Mouse (Mus musculus): Measurements from ENCODE around the gene Zmynd8. TPM values are rescaled to one million over a fixed set of nuclear protein-coding genes. Genes with fewer than 3 reads are reported as not detected.
A peak's percentile ranks its signal among the peaks of the same experiment; 100 is the strongest.

Gene Zmynd8
- total RNA-seq (2021) = 10 to 100 TPM; 47.9 to 53.4 TPM
- long read RNA-seq, experiment 1, partial matches to known transcripts = 6 of 7 reads
- long read RNA-seq, experiment 1, other reads (novel, unspliced or antisense) = 1 of 7 reads
- long read RNA-seq, experiment 2, partial matches to known transcripts = 1 of 2 reads
- long read RNA-seq, experiment 2, other reads (novel, unspliced or antisense) = 1 of 2 reads

DNA sequence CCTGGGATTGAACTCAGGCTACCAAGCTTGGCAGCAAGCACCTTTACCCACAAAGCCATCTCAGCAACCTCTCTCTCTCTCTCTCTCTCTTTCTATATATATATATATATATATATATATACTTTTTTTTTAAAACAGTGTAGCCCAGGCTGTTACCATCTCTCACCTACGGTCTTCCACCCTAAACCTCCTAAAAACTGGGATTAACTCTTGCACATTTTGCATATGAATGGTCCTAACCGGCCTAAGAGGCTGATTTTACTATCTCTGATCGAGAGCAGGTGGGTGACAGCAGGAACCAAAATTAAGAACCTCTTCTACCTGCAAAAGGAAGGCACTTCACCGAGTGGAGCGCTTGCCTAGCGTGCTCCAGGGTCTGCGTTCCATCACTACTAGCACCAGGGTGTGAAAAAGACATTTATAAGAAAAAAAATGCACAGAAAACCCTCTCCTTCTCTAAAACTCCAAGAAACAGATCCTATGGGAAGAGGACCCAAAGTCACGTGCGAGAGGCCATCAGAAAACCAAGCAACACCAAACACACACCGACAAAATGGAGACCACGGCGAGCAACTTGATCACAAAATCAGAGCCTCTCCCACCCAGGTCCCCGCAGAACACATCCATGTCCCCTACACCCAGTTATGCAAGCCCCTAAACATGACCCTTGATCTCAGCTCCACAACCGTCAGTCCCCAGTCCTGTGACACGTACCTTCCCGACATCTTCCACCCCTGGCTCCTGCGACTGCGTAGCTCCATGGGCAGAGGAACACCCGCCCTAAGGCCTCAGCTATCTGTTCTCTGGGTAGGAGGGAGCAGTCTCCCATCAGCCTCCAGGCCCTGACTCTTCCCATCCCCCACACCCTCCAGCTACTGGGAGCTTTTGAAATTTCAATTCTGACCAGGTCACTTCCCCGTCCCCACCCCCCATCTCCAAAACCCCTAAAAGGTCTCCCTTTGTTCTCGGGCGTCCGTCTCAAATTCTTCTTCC, at the start of gene Zmynd8:
Gene Zmynd8 (minus strand): TSS at position 815 of the 993 bp plus-strand sequence.
- no peak for DNase-seq

DNA sequence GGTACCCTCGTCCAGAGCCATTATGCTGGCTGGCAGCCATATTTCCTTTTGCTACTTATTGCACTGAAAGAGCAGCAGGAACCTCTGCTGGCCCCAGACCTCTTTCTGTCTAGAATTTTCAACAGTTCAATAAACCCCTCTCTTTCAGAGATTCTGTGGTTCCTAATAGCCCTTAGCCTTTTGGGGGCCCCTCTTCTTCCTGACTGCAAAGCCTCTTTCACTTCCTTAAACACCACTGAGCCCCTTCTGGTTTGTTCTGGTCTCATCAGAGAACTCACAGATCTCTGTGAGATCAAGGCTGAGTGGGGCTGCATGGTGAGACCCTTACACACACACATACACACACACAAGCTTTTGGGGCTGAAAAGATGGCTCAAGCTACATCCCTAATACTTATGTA, 49.2 kb upstream of the Zmynd8 start:
- no peak for DNase-seq

DNA sequence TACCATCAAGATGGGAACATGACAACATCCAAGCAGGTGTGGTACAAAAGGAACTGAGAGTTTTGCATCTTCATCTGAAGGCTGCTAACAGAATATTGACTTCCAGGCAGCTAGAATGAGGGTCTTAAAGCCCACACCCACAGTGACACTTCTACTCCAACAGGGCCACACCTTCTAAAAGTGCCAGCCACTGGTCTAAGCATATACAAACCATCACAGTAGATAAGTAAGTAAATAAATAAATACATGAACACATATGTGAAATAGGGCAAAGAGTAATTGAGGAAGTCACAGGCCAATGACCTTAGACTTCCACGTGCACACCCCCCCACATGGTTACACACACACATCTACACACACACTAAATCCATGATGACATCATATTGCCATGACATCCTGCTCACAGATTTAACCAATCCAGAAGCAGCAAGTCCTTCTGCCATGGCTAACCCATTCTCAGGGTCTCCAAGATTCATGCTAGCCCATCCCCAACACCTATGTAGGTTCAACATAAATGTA, 47.3 kb upstream of the Zmynd8 start:
- DNase-seq = no peak

GRCm38 (mm10) chr2:165944576-165945351, 45.9 kb upstream of the Zmynd8 start:
- no peak for DNase-seq

- no peak for DNase-seq
These were observed 44.3 kb upstream of the Zmynd8 start for GRCm38 (mm10) chr2:165943113-165943512.

DNA sequence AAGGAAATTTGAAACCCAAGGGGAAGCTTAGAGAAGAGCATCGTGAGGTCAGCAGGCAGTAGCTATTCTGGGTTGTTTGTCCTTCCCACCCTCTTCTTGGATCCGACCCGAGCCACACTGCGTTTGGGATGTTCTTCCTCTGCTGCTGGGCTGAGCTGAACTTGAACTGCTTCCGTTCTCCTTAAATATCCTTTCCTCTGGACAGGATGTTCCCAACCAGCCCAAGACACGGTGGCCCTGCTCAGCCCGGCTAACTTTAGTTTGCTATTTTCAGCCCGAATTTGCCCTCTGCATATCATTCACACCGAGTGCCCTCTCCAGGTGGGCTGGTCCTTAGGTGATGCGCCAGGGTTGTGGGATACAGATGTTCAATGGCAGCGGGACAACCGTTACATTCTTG, 37.3 kb upstream of the Zmynd8 start:
- DNase-seq = peak; percentile 51 to 55

- DNase-seq = no peak
These were observed 28.9 kb upstream of the Zmynd8 start for GRCm38 (mm10) chr2:165927705-165928104.

DNA sequence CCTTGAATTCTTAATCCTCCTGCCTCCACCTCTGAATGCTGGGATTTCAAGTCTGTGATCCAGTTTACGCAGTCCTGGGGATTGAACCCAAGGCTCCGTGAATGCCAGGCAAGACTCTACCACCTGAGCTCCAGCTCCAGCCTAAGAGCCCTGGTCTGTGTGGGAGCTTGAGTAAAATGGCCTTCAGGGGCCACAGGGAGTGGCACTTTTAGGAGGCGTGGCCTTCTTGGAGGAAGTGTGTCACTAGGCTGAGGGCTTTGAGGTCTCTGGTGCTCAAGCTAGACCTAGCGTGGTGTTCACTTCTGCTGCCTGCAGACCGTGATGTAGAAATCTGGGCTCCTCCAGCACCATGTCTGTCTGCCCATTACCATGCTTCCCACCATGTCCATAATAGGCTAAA, 27.4 kb upstream of the Zmynd8 start:
- no peak for DNase-seq

- peak; percentile 24 to 26 for DNase-seq
These were observed 26.3 kb upstream of the Zmynd8 start for GRCm38 (mm10) chr2:165925144-165925543.

DNA sequence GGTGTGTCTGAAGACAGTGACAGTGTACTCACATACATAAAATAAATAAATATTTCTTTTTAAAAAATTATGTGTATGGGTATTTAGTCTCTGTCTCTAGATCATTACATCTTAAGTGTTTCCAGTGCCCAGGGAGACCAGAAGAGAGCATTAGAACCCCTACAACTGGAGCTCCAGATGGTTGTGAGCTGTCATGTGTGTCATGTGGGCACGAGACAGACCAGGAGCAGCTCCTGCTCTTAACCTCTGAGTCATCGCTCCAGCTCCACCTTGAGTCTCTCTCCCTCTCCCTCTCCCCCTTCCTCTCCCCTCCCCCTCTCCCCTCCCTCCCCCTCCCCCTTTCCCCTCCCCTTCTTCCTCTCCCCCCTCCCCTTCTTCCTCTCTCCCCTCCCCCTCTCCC, 25.9 kb upstream of the Zmynd8 start:
- no peak for DNase-seq

GRCm38 (mm10) chr2:165923715-165924114, 24.9 kb upstream of the Zmynd8 start:
- no peak for DNase-seq

DNA sequence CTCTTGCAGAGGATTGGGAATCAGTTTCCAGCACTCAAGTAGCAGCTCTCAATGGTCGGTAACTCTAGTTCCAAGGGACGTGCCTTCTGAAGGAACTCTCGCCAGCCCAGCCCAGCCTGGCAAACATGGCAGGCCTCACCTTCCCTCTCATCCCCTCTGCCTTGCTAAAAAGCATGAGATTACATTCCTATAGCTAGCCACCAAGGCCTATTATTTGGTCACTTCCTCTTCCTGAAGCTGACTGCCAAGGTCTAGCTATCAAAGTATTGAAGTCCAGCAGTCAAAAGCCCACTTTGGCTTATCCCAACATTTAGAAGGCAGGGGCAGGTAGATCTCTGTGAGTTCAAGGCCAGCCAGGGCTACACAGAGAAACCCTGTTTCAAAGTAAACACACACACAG, 24.2 kb upstream of the Zmynd8 start:
- no peak for DNase-seq

DNA sequence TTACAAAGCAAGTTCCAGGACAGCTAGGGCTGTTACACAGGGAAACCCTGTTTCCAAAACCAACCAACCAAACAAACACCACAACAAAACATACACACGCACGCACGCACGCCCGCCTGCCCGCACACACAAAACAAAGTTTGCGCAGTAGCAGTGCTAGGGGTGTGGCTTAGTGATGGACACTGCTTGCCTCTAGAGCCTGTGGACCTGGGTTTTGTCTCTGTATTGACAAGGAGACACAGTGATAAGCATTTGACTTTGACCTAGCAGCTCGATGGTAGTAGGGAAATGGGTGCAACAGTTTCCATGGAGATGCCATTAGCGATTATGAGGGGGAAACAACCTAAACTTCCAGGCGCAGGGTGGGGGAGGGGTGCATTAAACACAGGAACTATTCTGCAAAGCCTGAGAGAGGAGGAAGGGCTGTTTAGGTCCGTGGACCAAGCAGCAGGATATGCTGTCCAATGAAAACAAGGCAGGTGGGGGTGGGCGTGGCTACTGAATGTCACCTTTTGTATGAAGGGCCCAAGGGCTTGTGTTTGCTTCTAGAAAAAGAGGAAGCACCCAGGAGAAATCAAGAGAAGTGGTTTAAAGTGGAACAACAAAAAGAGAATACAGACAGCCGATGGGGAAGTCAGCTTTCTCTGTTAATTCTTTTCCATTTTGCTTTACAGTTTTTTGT, 23.4 kb upstream of the Zmynd8 start:
- peak in 1 of 2 experiments; percentile 26 for DNase-seq

- DNase-seq = peak; percentile 95 to 96
These were observed 15.5 kb upstream of the Zmynd8 start for GRCm38 (mm10) chr2:165914298-165914697.

GRCm38 (mm10) chr2:165913073-165913472, 14.3 kb upstream of the Zmynd8 start:
- DNase-seq = no peak

DNA sequence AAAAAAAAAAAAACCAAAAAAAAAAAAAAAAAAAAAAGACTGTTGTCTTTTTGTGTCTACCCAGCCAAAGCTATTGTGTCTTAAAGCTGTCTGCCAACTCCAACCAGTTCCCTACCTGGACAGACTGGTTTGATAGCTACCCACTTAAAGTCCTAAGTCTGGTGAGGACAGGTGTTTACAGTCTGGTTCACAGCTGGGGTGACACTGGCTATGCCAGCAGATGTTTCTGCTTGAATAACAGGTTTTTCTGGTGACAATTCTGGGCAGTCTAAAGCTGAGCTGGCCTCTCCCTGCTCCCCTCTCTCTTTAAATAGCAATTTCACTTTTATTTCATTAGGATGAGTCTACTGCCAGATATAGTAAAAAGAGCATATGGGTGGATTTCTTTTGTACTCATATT, 10.9 kb upstream of the Zmynd8 start:
- no peak for DNase-seq

- no peak for DNase-seq
These were observed 8.4 kb upstream of the Zmynd8 start for GRCm38 (mm10) chr2:165907199-165907598.

DNA sequence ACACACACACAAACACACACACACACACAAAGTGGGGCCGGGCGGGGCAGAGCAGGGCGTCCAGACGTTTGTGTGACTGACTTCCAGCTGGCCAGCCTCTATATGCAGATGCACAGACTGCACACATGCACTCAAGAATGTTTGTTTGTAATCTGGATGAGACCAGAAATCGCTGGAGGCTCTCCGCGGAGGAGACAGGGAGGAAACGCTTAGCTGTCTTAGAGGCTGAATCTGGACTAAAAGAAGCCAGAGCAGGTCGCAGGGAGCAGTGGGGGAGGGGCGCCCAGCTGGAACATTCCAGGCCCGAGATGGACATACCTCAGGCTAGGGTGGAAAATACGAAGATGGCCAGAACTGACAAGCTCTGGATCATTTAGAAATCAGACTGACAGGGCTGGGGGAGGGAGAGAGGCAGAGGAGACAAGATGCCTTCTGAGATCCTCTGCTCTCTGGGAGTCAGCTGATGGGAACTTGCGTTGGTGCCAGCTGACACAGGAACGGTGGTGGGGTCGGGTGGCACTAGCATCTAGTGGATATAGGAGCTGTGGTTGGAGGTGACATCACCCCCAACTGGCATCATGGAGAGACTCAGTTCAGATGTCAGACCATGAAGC, 7.6 kb upstream of the Zmynd8 start:
- no peak for DNase-seq

GRCm38 (mm10) chr2:165901127-165901384, 2.2 kb upstream of the Zmynd8 start:
- no peak for DNase-seq

DNA sequence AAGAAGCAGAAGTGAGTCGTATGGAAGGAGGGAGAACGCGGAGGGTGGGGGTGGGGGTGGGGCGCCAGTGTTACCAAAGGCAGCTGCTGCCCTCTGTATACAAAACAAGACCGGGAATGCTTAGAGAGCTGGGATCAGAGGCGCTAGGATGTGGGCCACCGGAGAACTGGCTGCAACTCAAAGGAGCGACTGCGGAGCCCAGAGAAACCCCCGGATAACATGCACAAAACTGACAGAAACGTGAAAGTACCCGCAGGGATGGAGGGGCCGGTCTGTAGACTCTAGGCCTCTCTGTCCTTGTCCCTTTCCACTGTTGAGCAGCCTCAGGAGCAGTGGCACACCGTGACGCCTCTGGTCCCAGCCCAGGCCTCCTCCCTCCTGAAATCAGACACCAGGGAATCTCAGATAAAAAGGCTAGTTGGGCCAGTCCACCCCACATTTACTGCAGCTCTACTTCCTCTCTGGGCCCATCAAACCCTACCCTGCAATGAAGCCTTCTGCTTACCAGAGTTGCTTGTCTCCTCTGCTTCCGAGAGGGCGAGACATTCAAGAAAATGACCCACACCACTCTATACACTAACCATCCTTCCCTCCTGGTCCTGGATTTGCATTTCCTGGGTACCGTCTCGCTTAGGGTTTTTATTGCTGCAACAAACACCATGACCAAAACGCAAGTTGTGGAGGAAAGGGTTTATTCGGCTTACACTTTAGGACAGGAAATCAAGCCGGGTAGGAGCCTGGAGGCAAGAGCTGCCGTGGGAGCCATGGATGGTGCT, 1.7 kb upstream of the Zmynd8 start:
- no peak for DNase-seq

GRCm38 (mm10) chr2:165899923-165900322, 1.1 kb upstream of the Zmynd8 start:
- DNase-seq = no peak

Measured in adrenal gland, postnatal 36 days (tissue).